Mouse (Mus musculus): ENCODE measurements around the gene Opn4. TPM values are rescaled to one million over a fixed set of nuclear protein-coding genes. Genes with fewer than 3 reads are reported as not detected.
A peak's percentile ranks its signal among the peaks of the same experiment; 100 is the strongest.

Opn4 gene
- total RNA-seq, 2 experiments from 2014 or later: 2.2 to 2.3 TPM

DNA sequence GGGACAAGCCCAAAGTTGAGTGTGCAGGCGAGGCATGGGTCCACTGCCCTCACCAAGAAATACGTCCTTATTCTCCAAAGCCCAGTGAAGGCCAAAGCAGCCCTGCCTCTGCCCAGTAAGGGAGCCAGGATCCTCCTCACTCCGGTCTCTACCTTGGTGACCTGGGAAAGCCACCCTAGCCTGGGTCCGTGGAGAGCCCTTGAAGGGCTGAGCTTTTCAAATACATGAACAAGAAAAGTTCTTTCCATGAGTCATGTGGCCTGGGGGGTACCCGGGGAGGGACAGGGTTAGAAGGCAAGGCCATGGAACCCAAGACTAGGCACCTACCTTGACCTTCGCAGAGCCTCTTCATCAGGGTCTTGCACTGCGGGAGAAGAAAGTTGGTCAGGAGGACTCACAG lies 33.4 kb downstream of the Opn4 start:
- intact Hi-C loops (cut with DNase I): loop anchor here (5.0 kb wide), 1 partner anchor 194 kb away; the partner anchor contains the start of gene Sncg
- no peak for DNase-seq

DNA sequence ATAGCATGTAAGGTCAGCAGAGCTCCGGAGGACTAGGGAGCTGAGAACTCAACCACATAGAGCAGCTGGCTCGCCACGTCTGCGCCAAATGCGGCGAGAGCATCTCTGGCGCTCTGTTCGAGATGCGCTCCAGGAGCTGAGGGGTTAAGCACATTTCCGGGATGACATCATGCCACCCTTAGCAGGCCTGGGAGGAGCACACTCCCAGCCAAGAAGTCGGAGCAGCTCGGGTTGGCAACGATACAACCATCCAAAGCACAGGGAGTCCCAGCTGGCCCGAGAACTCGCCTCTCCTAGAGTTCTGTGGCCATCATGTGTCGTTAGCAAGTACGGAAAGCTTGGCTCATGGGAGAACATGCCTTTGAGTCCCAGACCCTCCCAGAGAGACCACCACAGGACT lies 34.2 kb downstream of the Opn4 start:
- intact Hi-C loops (cut with DNase I): loop anchor here (5.0 kb wide), 1 partner anchor 193 kb away; the partner anchor contains the start of gene Sncg
- DNase-seq: peak; percentile 68 to 78

DNA sequence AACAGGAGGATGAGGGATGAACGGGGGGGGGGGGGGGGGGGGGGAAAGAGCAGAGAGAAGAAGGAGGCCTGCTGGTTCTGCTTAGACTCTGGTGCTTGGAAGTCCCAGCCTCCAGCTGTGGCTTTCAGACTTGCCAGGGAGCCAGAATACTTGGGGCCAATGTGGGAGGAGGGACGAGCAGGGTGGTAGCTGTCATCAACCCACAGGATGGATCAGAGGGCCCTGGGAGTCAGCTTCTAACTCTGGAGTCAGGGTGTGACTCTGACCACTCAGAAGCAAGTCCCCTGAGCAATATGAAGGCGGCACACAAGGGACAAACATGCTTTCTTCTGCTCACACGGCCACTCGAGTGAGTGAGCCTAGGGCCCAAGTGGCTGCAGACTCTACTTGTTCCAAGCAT lies 35.3 kb downstream of the Opn4 start:
- DNase-seq: peak; percentile 69 to 73
- intact Hi-C loops (cut with DNase I): loop anchor here (5.0 kb wide), 1 partner anchor 192 kb away; the partner anchor contains the start of gene Sncg

DNA sequence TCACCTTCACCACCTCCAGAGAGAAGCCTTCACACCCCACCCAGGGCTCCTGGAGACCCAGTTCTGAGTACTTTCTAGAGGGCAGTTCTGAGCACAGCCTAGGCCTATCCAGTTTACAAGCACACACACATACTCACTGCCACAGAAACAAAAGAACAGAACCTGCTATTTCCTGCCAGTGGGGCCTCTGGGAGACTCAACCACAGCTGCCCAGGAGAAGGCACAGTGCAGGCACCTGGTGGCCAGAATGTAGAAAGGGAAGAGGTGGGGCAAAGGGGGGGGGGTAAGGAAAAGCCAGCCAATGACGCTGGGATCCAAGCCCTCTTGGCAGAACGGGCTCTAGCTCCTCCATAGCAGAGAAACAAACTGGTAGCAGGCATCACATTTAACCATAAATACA lies 37.5 kb downstream of the Opn4 start:
- DNase-seq: no peak
- intact Hi-C loops (cut with DNase I): no loop called here

DNA sequence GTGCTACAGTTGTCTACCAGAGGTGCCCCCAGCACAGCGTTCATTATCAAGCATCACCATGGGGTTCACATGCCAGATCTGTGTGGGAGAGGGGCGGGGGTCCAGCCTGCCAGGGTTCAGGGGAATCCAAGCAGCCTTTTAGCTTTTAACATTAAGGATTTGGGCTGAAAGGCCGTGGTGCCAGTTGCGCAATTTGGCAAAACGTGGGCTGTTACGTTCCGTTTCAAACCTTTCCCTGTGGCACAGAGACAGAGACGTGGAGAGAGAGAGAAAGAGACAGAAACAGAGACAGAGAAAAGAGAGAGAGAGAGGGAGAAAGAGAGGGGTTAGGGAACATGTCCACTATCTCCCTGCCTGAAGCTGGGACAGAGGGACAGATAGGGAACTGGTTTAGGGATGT lies 38.3 kb downstream of the Opn4 start:
- intact Hi-C loops (cut with DNase I): no loop called here
- DNase-seq: no peak

DNA sequence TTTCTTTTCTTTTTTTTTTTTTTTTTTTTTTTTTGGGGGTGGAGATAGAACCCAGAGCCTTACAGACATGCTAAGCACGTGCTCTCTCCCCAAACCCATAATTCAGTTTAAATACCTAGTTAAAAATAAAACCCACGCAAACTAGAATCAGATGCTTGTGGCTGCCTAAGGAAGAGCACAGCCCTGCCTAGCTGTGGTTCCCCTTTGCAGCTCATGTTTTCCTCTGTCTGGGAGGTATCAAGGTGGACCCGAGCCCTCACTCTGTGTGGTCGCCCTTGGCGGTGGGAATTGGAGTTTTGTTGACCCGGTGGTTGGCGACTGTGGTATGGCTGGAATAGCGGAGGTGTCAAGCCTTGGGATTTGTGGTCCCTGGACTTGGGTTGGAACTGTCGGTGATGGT lies 41.0 kb downstream of the Opn4 start:
- DNase-seq: no peak
- intact Hi-C loops (cut with DNase I): no loop called here

DNA sequence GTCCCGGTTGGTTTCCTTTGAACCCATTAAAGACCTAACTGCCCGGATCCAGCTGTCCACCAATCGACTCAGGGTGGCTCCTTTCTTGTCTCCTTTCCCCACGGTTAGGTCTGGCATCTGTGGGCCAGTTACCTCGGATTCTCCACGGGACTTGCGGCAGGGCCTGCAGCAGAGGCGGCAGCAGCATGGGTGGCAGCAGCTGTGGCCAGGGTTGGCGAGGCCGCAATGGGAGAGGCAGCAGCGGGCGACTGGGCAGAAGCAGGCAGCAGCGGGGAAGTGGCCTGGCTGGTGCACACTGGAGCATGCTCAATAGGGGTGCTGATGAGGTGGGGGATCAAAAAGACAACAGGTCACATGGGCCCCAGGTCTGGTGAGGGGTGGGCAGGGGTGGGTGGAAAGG lies 44.7 kb downstream of the Opn4 start:
- intact Hi-C loops (cut with DNase I): no loop called here
- peak in 1 of 2 experiments; percentile 36 for DNase-seq

DNA sequence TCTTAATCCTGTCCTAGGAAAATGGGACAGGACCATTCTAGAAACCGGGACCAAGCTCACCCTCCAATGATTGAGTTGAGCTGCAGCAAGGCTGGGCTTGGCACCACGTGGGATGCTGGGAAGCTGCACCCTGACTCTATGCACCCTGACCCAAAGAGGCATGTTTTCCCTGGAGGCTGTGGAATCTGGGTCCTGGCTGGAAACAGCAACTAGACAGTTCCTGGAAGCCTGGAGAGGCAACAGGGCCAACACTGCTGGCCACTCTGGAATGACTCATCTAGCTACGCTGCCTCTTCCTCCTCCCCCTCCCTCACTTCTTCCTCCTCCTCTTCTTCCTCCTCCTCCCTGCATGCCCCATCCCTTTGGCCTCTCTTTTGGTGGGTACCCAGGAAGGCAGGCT lies 45.9 kb downstream of the Opn4 start:
- peak in 1 of 2 experiments; percentile 36 for DNase-seq
- intact Hi-C loops (cut with DNase I): no loop called here

DNA sequence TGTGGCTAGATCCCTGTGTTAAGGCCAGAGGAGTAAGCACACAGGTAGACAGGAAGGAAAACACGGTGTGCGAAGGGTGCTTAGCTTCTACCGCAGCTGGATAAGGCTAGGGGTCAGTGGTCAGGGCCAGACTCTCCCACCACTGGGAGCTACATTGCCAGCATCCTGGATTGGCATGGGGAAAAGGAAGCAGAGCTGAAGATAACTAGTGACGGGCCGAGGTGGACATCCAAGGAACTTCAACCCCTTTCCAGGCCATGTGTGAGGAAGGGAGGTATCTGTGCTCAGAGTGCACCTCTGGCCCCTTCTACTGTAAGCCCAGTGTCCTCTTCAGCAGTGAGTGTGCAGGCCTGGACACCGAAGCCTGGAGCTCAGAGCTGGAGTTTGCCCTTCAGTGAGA lies 46.5 kb downstream of the Opn4 start:
- DNase-seq: no peak
- intact Hi-C loops (cut with DNase I): no loop called here

DNA sequence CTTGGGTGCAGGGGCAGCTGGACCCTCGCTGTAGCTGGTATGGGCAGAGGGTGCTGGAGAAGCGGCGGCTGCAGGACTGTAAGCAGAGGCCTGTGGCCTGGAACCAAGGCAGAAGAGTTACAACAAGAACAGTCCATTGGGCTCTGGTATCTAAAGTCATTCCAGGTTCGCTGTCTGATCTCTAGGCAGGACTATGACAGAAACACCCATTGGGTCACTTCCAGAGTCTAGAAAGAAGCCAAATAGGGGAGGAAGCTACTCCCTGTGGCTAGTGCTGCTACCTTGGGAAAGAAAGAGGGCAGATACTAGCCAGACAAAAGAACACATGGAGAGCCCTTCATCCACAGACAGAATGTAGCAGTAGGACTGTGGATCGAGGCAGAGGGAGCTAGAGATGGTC lies 47.7 kb downstream of the Opn4 start:
- DNase-seq: no peak
- intact Hi-C loops (cut with DNase I): no loop called here

DNA sequence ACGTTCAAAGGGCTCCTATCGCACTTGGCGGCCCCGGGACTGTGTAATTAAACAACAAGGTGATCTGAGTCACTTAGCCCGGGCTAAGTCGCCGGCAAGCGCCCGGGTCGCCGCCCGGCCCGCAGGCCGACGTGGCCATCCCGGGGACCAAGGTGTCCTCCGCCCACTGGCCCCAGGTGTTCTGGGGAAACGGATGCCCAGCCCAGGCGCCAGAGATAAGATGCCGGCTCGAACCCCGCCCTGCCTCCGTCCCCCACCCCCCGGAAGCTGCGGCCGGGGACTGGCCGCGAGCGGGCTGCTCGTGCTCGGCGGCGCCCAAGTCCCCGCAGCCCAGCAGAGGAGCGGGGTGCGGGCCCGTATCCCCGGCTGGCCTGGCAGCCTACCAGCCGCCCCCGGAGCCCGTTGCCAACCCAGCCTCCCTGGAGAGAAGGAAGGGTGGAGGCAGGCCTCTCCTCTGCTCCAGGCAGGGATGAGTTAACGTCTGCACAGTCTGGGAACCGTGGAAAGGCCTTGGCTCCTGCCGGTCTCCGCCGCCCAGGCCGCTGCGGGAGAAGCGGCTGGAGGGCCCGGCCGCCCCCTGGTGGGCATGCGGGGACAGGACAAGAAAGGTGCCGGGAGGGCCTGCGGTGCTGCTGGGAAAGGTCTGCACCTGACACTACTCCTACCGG lies 50.8 kb downstream of the Opn4 start:
- intact Hi-C loops (cut with DNase I): loop anchor here (1.0 to 2.0 kb wide), 2 partner anchors 48 to 90 kb away; no protein-coding TSS in a partner anchor
- DNase-seq: peak; percentile 86 to 90

DNA sequence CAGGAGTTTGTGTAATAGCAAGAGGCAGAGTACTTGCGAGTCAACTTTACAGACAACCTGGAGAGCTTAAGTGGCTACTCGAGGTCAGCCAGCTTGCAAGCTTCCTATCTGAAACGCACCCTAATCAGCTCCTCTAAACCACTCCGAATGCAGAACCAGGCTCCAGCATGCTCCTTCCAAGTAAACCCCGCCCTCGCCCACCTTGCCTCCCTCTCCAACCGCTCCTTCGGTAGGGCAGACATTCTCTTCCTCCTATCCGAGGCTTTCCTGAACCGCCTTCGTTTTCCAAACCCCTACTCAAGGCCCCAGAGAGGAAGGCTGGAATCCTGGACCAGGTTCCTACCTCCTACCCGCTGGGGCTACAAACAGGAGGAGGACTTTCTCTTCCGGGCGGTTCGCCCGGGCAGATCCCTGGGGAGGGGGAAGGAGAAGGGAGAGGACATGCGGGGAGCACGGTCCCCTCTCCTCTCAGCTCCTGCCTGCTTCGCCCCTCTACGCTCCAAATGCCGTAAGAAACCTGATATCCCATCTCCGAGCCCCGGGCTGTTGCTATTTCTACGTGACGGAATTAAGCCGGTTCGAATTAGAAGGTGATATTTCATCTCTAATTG lies 51.4 kb downstream of the Opn4 start:
- intact Hi-C loops (cut with DNase I): loop anchor here (1.0 to 2.0 kb wide), 2 partner anchors 48 to 89 kb away; no protein-coding TSS in a partner anchor
- peak; percentile 71 to 73 for DNase-seq

DNA sequence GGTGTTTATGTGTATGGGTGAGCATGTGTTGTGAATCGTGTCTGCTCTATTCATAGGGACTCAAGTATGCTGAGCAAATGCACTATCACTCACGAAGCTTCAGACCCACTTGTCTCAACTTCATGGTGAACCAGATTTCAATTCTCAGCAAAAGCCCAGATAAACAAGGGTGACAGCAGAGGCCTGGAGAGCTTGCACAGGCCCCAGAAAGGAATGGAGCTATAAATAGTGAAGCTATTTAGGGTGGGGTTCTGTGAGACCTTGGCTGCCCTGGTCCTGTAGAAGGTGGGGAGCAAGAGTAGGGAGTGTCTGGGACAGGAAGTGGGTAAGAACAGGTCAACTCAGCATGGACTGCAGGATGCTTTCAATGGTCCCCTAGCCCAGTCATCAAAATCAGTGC lies 55.4 kb downstream of the Opn4 start:
- peak in 1 of 2 experiments; percentile 43 for DNase-seq
- intact Hi-C loops (cut with DNase I): no loop called here

DNA sequence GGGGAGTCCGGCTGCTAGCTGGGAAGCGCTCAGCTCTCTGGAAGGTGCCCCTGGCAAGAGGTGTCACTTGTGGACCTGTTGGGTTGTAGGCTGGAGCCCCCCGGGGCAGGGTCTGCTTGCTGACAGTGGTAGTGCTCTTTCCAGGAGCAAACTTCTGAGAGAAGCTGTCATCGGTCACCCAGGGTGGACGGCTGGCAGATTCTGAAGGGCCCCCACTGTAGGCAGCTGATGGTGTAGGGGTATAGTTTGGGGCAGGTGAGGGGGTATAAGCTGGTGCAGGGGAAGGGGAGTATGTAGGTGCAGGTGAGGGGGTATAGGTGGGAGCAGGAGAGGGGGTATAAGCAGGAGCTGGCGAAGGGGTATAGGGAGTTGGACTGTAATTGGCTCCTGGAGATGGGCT lies 55.9 kb downstream of the Opn4 start:
- intact Hi-C loops (cut with DNase I): no loop called here
- DNase-seq: no peak

DNA sequence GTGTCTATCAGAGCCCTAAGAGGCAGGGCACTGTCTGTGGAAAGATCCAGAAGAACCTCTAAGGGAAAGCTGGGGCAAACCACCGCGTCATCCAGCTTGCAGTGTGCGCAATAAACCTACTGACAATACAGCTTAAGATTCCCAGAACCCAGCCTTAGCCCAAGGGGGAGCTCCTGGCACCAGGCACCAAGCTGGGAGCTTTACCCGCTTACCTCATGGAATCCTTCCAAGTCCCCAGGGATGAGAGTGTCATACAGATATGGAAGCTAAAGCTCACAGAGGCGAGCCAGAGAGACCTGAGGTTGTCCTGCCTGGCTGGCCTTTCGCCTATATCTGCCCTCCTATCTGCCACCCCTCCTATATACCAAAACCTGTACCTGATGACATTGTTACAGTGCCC lies 56.3 kb downstream of the Opn4 start:
- DNase-seq: peak in 1 of 2 experiments; percentile 55
- intact Hi-C loops (cut with DNase I): no loop called here

DNA sequence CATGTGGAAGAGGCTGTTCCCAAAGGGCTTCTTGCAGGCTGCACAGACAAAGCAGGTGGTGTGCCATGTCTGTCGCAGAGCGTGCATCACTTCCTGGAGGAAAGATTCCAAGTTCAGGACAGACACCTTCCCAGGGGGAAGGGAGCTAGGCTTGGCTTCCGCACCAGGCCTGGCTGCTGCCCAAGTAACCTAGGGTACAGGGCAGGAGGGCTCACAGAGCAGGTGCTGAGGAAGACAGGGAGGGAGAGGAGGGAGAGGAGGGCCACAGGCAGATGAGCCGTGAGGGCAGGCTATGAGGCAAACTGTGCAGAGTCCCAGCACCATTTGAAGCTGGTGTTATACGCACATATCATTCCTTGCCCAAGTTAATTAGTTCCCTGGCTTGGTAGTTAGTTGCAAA lies 58.0 kb downstream of the Opn4 start:
- intact Hi-C loops (cut with DNase I): no loop called here
- no peak for DNase-seq

DNA sequence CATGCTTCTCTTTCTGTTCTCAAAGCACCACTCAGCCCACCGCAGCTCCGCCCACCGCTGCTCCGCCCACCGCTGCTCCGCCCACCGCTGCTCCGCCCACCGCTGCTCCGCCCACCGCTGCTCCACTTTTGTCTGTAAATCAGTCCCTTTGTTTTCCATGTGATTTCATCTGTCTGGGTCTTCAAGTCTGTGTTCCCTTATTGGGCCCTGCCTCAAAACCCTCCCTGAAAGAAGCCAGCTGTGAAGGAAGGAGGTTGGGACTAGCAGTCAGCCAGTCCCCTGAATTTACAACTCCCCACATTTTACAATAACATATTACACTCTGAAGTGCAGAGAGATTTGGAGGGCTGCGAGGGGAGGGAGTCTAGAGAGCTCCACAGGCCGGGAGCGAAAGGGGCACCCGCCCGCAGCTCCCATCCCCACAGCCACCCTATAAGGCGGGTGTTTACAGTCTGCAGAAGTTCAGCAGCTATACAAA lies 59.2 kb downstream of the Opn4 start:
- intact Hi-C loops (cut with DNase I): no loop called here
- DNase-seq: peak; percentile 65 to 76

Other genes starting within 250 kb of the Opn4 start
- gene Fam25c, start 244.7 kb downstream of the Opn4 start, total RNA-seq (2021): not detected
- gene Sncg, start 225.4 kb downstream of the Opn4 start, total RNA-seq (2021): 1 to 10 TPM; 5.0 to 5.7 TPM
- 10 to 100 TPM; 39.5 to 43.8 TPM for gene Mmrn2, start 224.7 kb downstream of the Opn4 start, total RNA-seq (2021)
- gene Bmpr1a, start 96.8 kb downstream of the Opn4 start, total RNA-seq (2021): 10 to 100 TPM; 73.6 to 77.2 TPM
- gene 9230112D13Rik, start 77.3 kb downstream of the Opn4 start, total RNA-seq (2021): not detected
- gene Ldb3, start 11.5 kb downstream of the Opn4 start, total RNA-seq (2021): 100 to 1,000 TPM; 877 to 926 TPM
- gene Wapl, start 73.8 kb upstream of the Opn4 start, total RNA-seq (2021): 10 to 100 TPM; 37.1 to 40.0 TPM
- not detected for gene Grid1, start 220.0 kb upstream of the Opn4 start, total RNA-seq (2021)